Mouse (Mus musculus): ENCODE data around the gene Pfn2. TPM values are rescaled to one million over a fixed set of nuclear protein-coding genes. Genes with fewer than 3 reads are reported as not detected.

The Pfn2 gene
- 104 TPM in 2 replicates for polyA plus RNA-seq (2014; fragmentation: Nextera tagmentation; extraction: Ambion mirVana)

DNA sequence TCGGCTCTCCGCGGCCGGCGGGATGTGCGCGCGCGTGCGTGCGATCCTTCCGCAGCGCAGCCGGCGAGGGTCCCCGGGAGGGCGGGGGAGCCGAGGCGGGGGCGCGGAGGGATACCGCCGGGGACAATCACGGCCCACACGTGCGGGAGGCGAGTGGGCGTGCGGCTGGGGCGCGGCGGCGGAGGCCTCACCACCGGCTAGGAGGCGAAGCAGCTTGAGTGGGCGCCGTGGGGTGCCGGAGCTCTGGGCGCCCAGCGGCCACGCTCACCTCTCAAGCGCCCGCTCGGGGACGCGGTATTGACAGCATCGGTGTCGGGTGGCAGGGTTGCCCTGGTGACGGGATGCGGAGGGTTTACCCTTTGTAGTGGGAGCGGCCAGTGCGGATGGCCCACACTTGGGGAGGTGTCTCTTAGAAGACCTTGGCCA, at the start of gene Pfn2:
TSS of gene Pfn2 (minus strand) at position 320 of the 426 bp plus-strand sequence.
- Histone ChIP-seq H3K36me3 (ENCODE audit: insufficient read depth) (peaks cover 12% of the 10 kb centered on the region), H3K4me1 (ENCODE audit: insufficient read depth) (no peaks in the 10 kb centered on the region), H3K4me2 (peak within 1 kb of the TSS; percentile 81), H3K27ac (ENCODE audit: low read depth) (peak within 1 kb of the TSS; percentile 94), H3K4me3 (ENCODE audit: low read depth, low read length) (peak within 1 kb of the TSS; percentile 88), H3K9ac (peak within 1 kb of the TSS; percentile 84), H3K27me3 (ENCODE audit: insufficient read depth, low read length) (no peaks in the 10 kb centered on the region), H3K9me3 (ENCODE audit: low read depth, low read length) (no peaks in the 10 kb centered on the region)
- DNase-seq (peak; percentile 88), ATAC-seq (ENCODE audit: insufficient read depth) (peak; percentile 89)
- 0% methylated on average over 38 of the region's 52 CpGs for WGBS
- TF ChIP-seq CTCF (IDR thresholded peaks at IDR 0.05; ENCODE audit: low read depth) = no peak

GRCm38 (mm10) chr3:57882945-57883344, 35.1 kb upstream of the Pfn2 start:
- no peaks in the 10 kb centered on the region for H3K27me3 ChIP-seq (ENCODE audit: insufficient read depth, low read length)
- no peak for ATAC-seq (ENCODE audit: insufficient read depth)
- no peak for TF ChIP-seq CTCF (IDR thresholded peaks at IDR 0.05; ENCODE audit: low read depth)
- WGBS = 74% methylated on average over 3 of the region's 3 CpGs
- H3K4me2 ChIP-seq = no peak overlapping the region
- no peak for DNase-seq
- H3K4me3 ChIP-seq (ENCODE audit: low read depth, low read length) = no peak overlapping the region
- no peak overlapping the region for H3K27ac ChIP-seq (ENCODE audit: low read depth)
- no peak overlapping the region for H3K9ac ChIP-seq
- no peaks in the 10 kb centered on the region for H3K4me1 ChIP-seq (ENCODE audit: insufficient read depth)
- no peaks in the 10 kb centered on the region for H3K36me3 ChIP-seq (ENCODE audit: insufficient read depth)
- no peaks in the 10 kb centered on the region for H3K9me3 ChIP-seq (ENCODE audit: low read depth, low read length)

DNA sequence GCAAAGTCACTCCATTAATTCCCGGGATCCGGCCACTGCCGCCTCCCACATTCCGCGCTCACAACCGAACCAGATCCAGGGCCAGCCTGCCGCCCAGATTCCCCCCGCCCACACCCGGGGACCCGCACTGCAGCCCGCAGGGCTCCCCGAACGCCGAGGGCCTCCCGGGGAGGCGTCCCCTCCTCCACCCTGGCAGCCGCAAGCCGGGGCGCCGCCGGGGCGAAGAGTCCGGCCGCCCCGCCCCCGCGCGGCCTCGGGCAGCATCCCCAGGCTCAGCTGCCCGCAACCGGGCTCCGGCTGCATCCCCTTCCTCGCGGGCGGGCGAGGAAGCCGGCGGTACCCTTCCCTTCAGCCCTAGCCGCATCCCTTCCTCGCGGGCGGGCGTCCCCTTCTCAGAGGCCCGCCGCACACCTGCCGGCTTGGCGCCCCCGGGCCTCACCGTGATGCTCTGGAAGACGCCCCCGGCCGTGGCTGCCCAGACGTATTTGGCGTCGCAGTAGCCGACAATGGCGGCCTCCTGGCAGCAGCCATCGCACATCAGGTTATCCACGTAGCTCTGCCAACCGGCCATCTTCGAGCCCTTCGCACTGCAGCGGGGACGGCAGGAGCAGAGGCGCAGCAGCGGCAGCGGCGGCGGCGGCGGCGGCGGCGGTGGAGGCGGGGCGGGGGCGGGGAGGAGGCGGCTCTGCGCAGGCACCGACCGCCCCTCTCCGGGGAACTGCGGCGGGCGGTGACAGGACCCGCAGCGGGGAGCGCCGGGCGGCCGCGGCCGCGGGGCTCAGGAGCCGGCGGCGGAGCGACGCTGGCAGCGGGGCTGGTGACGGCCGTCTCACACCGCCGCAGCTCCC, 743 bp downstream of the Pfn2 start:
- H3K4me1 ChIP-seq (ENCODE audit: insufficient read depth) = no peaks in the 10 kb centered on the region
- no peaks in the 10 kb centered on the region for H3K9me3 ChIP-seq (ENCODE audit: low read depth, low read length)
- DNase-seq = peak; percentile 75
- peak overlapping the region; percentile 94 for H3K27ac ChIP-seq (ENCODE audit: low read depth)
- TF ChIP-seq CTCF (IDR thresholded peaks at IDR 0.05; ENCODE audit: low read depth) = no peak
- H3K4me3 ChIP-seq (ENCODE audit: low read depth, low read length) = peak overlapping the region; percentile 88
- no peaks in the 10 kb centered on the region for H3K27me3 ChIP-seq (ENCODE audit: insufficient read depth, low read length)
- peak; percentile 90 for ATAC-seq (ENCODE audit: insufficient read depth)
- under 1% methylated on average over 93 of the region's 104 CpGs for WGBS
- peaks cover 19% of the 10 kb centered on the region for H3K36me3 ChIP-seq (ENCODE audit: insufficient read depth)
- peak overlapping the region; percentile 81 for H3K4me2 ChIP-seq
- H3K9ac ChIP-seq = peak overlapping the region; percentile 84

GRCm38 (mm10) chr3:57846662-57846911, 1.3 kb downstream of the Pfn2 start:
- DNase-seq (no peak), ATAC-seq (ENCODE audit: insufficient read depth) (no peak)
- 2% methylated on average over 9 of the region's 9 CpGs for WGBS
- peak overlapping the region; percentile 84 for H3K9ac ChIP-seq
- H3K27me3 ChIP-seq (ENCODE audit: insufficient read depth, low read length) = no peaks in the 10 kb centered on the region
- H3K4me2 ChIP-seq = peak overlapping the region; percentile 81
- peak overlapping the region; percentile 94 for H3K27ac ChIP-seq (ENCODE audit: low read depth)
- no peaks in the 10 kb centered on the region for H3K4me1 ChIP-seq (ENCODE audit: insufficient read depth)
- H3K4me3 ChIP-seq (ENCODE audit: low read depth, low read length) = peak overlapping the region; percentile 88
- no peaks in the 10 kb centered on the region for H3K9me3 ChIP-seq (ENCODE audit: low read depth, low read length)
- H3K36me3 ChIP-seq (ENCODE audit: insufficient read depth) = peaks cover 22% of the 10 kb centered on the region
- no peak for TF ChIP-seq CTCF (IDR thresholded peaks at IDR 0.05; ENCODE audit: low read depth)

DNA sequence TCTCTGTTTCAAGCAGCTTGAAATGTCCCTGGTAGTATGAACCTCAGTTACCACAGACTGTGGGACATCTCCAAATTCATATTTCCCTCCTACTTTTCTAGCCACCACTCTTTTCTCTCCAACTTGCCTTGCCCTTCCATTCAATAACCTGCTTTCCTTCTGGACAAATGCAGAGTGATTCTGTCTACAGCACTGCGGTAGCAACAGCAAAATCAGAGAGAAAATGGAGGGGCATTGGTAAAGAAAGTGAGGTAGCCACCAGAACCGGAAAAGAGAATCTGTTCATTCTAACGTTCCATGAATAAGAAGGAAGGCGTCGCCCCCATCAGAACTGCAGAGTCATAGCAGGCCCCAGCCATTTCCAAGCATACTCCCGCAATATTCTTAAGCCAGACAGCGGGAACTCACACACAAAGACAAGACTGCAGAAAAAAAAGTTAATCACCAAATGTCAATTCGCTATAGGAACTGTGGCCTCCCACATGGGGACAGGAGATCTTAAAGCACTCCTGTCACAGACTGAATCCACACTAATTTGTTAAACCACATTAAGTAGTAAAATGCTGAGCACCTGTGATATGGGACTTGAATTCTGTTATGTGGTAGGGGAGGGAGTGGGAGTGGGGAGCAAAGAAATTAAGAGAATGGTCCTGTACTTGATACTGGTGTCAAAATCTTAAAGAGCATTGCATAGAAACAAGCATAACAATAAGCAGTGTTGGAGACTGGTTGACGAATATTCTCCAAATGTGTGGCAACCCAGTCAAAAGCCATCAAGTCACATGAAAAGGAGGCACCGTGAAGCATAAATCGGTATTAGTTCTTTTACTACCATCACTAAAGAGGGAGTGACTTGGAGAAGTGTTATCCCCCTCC, 1.9 kb downstream of the Pfn2 start:
- Histone ChIP-seq H3K27ac (ENCODE audit: low read depth) (peak overlapping the region; percentile 94; the same call in 1 of the 2 replicates), H3K9ac (peak overlapping the region; percentile 84), H3K4me1 (ENCODE audit: insufficient read depth) (no peaks in the 10 kb centered on the region), H3K27me3 (ENCODE audit: insufficient read depth, low read length) (no peaks in the 10 kb centered on the region), H3K4me3 (ENCODE audit: low read depth, low read length) (peak overlapping the region; percentile 88), H3K36me3 (ENCODE audit: insufficient read depth) (peaks cover 25% of the 10 kb centered on the region), H3K9me3 (ENCODE audit: low read depth, low read length) (no peaks in the 10 kb centered on the region), H3K4me2 (peak overlapping the region; percentile 81)
- DNase-seq = peak; percentile 69
- TF ChIP-seq CTCF (IDR thresholded peaks at IDR 0.05; ENCODE audit: low read depth) = no peak
- ATAC-seq (ENCODE audit: insufficient read depth) = no peak
- WGBS = 14% methylated on average over 11 of the region's 11 CpGs

DNA sequence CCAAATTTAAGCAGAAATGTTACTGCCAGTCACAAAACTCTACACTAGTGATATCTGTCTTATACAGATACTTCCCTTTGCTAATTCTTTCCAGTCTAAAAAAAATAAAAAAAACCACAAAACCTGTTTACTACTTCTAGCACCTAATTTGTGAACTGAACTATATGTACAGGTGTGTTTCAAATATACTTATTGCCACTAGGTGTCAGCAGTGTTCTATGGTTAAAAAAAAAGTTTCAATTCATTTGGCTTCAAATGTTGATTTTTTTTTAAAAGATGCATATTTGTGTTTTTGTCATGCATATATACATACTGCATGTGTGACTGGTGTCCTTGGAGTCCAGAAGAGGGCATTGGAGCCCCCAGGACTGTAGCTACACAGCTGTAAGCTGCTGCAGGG, 4.1 kb downstream of the Pfn2 start:
- Histone ChIP-seq H3K4me1 (ENCODE audit: insufficient read depth) (no peaks in the 10 kb centered on the region), H3K9me3 (ENCODE audit: low read depth, low read length) (no peaks in the 10 kb centered on the region), H3K36me3 (ENCODE audit: insufficient read depth) (peaks cover 32% of the 10 kb centered on the region), H3K27me3 (ENCODE audit: insufficient read depth, low read length) (no peaks in the 10 kb centered on the region), H3K27ac (ENCODE audit: low read depth) (no peak overlapping the region), H3K4me3 (ENCODE audit: low read depth, low read length) (no peak overlapping the region), H3K4me2 (no peak overlapping the region), H3K9ac (no peak overlapping the region)
- ATAC-seq (ENCODE audit: insufficient read depth) (no peak), DNase-seq (peak; percentile 73)
- TF ChIP-seq CTCF (IDR thresholded peaks at IDR 0.05; ENCODE audit: low read depth) = peak; percentile 60

GRCm38 (mm10) chr3:57836911-57837310, 11.0 kb downstream of the Pfn2 start:
- peaks cover 23% of the 10 kb centered on the region for H3K36me3 ChIP-seq (ENCODE audit: insufficient read depth)
- no peaks in the 10 kb centered on the region for H3K27me3 ChIP-seq (ENCODE audit: insufficient read depth, low read length)
- H3K4me2 ChIP-seq = no peak overlapping the region
- no peak for ATAC-seq (ENCODE audit: insufficient read depth)
- H3K27ac ChIP-seq (ENCODE audit: low read depth) = no peak overlapping the region
- WGBS = 85% methylated on average over 4 of the region's 4 CpGs
- no peaks in the 10 kb centered on the region for H3K9me3 ChIP-seq (ENCODE audit: low read depth, low read length)
- H3K9ac ChIP-seq = no peak overlapping the region
- no peaks in the 10 kb centered on the region for H3K4me1 ChIP-seq (ENCODE audit: insufficient read depth)
- TF ChIP-seq CTCF (IDR thresholded peaks at IDR 0.05; ENCODE audit: low read depth) = no peak
- DNase-seq = no peak
- no peak overlapping the region for H3K4me3 ChIP-seq (ENCODE audit: low read depth, low read length)
